Mouse (Mus musculus) urinary bladder, adult 18-20 months (tissue): ENCODE measurements around the gene Igdcc3.
A peak's percentile ranks its signal among the peaks of the same experiment; 100 is the strongest.

Source experiments
- DNase-seq, 2 experiments: peaks; one replicate each; pipeline ENCODE4 v3.0.0; 2022; ENCODE audit warnings: low spot score in 2 of 2, mixed read lengths in 2 of 2

The Igdcc3 gene

DNA sequence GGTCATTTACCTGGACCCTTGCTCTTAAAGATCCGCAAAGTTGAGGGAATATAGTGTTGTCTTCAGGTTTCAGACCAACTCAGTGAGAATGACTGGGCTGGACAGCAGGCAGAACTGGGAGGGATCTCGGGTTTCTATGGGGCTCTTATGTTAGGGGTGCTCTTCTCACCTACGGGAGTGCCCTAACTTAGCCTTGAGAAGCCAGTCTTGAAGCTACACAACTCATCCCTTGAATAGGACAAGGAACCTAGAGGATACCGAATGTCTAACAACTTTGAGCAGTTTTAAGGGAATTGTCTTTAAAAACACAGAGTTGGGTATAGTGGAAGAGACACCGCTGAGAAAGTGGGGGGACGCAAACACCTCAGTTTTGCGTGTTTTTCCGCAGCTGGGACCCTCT lies 498 bp upstream of the Igdcc3 start:
- DNase-seq: no peak

DNA sequence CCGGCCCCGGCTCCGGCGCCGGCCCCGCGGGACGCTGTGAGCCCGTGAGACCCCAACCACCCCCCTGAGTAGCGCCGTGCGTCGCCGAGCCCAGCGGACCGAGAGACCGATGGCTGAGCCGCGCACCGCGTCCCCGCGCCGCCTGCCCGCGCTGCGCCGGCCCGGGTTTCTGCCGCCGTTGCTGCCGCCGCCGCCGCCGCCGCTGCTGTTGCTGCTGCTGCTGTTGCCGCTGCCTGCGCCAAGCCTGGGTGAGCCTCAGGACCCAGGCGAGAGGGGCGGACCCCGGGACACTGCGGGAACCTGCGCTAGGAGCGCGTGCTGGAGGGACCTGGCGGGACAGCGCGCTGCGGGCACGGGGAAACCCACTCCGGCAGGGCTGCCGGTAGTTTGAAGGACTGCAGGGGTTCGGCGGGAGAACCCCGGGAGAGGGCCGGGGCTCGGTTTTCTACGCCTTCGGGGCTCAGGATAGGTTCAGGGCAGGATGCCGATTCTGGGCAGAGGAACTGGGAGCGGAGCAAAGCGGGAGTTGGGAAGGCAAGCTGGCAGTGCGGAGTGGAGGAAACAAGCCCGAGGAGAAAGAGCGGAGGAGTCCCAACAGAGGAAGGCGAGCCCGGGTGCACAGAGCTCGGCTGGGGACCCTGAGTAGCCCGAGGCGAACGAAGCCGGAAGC lies 452 bp downstream of the Igdcc3 start:
- DNase-seq: peak; percentile 31 to 74

DNA sequence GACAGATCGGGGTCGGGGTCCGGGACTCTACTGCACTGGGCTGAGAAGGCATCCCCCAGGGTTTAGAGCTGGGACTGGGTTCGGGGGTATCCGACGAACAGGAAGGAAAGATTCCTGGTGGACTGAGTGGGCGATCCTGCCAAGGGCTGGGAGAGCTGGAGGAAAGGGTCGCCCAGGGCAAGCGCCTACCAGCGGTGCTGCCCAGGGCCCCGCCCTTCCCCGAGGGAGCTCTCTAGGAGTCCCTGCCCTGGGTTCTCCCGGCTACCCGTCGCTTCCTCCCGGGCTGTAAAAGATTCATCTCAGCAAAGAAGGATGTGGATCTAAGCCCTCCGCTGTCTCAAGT lies 958 bp downstream of the Igdcc3 start:
- no peak for DNase-seq

DNA sequence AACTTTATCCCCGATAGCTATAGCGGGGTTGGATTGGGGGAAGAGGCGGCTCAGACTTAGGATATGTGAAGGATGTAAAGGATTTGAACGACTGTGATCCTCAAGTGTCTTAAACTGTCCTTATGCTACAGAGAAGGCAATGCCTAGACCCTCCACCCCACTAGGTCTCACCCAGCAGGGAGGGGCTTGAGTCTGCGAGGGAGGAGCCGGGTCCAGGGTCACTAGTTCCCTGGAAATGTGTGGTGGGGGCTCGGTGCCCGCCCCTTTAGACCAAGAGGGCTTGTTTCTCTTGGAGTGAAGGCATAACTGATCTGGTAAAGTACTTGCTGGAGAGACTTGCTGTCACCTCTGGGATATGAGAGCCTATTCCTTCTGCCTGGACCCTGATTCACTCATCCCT lies 1.4 kb downstream of the Igdcc3 start:
- DNase-seq: no peak

DNA sequence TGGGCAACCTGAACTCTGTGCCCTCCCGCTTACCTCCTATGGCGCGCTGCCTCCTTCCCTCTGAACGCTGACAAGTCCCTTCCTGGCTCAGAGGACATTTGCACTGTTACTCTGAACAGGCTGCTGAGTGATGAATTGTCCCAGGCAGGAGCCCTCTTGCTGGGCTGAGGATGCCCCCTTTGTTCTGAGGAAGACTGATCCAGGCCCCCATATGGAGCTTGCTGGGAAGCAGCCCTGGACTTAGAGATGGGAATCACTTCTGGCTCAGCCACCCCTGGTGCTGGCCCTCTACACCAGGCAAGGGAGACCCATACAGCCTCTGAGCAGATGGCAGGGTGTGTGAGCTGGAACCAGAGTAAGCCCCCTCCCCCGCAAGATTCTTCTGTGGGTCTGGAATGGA lies 5.0 kb downstream of the Igdcc3 start:
- no peak for DNase-seq

DNA sequence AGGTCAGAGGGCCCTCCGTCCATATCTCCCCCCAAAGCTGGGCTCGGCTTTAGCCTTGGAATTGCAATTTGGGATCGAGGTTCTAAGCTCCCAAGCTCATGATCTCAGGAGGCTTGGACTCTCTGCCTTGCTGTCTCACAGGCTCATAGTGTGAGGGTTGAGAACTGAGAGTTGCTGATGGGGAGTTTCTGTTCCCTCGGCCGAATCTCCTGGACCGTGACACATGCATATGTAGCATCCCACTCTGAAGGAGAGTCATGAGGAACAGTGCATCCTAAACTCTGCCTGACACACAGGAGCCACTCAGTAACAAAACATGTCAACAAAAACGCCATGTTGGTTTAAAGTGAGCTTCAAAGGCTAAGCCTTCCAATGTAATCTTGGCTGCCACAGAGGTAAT lies 7.5 kb downstream of the Igdcc3 start:
- DNase-seq: no peak

DNA sequence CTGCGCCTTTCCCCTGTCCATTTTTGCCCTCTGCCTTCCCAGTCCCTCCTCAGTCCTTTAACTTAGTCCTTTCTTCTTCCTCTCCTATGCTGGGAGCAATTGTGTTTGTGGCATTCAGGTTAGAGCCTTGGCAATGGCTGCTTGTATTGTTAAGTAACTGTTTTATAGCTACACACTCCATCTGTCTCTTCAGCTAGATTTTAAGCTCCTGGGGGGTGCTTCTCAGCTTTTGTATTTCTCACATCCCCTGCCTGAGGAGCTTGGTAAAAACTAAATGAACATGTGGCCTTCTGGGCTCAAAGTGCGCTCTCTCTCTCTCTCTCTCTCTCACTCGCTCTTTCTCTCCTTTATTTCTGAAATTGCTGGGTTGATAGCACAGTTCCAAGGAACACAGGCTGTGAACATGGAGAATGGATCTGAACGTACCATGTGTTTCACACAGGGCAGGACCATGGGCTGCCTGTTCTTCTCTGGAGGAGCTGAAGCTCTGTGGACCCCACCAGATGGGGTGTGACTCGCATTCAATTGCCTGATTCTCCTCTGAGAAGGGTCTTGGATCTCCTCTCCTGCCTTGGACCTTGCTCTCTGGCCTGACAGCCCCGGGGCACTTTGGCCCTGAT lies 11.8 kb downstream of the Igdcc3 start:
- no peak for DNase-seq

DNA sequence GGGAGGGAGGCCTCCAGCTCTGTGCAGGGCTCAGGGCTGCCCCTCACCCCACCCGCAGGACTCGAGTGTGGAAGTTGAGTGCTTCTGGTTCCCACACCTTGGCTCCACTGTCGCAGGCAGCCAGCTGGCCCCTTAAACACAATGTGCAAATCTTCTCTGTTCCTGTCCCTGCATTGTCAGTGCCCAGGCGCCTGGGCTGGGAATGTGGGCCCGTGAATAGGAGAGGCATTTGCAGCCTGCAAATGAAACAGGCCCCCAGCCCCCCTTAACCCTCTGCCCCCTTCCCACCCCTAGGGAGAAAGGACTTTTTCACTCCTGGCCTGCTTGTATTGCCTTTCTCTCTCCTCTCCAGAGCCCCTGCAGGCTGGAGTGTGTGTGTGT lies 12.3 kb downstream of the Igdcc3 start:
- DNase-seq: no peak

DNA sequence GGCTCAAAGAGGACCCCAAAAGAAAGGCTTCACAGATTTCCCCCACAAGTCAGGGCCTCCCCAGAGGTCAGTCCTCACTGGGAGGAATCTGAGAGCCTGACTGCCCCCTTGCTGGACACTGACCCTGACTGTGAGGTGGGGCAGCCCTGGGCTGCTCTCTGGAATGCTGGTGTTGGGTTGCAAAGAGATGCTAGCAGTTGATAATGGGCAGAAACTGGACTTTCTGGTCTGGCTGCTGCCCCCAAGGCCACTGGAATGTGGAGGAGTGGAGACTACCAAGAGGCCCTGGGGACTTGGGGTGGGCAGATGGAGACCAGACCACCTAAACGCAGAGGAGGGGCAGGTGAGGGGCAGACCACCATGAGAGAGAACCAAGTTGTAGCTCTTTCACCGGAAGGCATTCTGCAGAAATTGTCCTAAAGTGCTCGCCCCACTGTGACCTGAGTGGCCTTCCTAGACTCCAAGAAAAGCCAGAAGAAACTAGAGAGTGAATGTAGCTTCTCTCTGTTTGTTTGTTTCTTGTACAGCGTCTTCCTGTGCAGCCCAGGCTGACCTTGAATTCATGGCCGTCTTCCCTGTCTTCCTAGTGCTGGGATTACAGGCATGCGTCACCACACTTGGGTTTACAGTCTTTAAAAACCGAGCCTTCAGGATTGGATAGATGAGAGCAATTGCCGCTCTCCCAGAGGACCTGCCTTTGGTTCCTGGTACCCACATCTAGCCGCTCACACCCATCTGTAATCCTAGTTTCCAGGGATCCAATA lies 13.9 kb downstream of the Igdcc3 start:
- peak; percentile 57 to 72 for DNase-seq

DNA sequence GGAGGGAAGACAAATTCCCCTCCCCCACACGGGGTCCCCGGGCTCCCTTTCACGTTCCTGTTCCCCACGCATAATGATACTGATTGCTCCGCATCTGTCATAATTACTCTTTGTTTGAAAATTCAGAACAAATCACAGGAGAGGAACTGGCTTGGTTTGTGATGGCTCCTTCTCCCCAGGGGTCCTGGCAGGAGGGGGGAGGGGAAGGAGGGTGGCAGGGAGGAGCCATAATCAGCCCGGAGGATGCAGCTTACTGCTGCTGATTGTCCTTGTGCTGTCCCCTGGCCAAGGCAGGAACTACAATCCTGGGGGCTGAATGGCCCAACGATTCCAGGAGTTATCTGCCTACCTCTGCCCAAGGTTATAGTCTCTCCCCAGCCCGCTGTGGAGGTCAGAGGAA lies 15.6 kb downstream of the Igdcc3 start:
- no peak for DNase-seq

DNA sequence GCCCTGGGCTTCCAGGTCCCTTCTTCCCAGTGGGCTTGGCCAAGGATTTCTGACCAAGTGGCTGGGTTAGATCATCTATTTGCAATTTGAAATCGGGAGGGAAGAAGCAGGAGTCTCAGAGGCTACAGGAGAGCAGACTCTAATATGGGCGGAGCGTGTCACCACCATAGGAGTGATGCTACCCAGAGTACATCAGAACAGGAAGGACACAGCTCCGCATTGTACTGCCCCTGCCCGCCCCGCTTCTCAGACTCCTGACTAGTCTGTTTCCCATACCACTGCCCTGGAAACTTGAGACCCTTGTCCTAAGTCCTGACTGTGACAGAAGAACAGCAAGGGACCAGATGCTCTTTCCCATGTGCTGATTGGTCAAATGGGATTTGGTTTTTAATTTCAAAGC lies 16.6 kb downstream of the Igdcc3 start:
- no peak for DNase-seq

DNA sequence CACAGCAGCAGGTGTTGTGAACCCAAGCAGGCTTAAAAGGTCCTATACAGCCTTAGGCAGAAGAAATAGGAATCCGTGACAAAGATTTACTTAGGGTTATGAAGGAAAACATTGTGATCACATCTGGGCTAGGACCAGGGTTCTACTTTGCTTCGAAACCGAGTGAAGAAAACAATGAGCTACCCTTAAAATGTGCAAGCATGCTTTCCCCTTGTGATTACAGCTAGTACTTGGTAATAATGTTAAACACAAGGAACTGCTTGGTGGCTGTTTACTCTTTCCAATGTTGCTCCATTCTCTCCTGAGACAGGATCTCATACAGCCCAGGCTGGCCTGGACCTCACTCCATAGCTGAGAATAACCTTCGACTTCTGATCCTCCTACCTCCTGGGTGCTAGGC lies 20.2 kb downstream of the Igdcc3 start:
- DNase-seq: no peak

DNA sequence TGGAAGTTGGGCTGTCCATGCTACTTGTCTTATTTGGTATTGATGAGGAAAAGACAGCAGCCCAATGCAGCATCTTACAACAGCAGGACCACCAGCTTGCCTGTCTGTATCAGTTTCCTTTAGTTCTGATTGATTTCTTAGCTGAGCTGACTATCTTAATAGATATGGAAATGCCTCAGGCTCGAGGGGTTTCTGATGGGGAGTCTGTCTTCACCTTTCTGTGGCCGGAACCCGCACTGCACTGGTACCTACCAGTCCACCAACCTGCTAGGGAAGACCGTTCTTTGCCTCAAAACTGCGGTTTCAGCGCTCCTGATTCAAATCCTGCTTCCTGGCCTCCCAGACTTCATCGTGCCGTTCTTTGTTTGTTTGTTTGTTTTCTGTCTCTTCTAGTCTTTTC lies 20.9 kb downstream of the Igdcc3 start:
- no peak for DNase-seq

DNA sequence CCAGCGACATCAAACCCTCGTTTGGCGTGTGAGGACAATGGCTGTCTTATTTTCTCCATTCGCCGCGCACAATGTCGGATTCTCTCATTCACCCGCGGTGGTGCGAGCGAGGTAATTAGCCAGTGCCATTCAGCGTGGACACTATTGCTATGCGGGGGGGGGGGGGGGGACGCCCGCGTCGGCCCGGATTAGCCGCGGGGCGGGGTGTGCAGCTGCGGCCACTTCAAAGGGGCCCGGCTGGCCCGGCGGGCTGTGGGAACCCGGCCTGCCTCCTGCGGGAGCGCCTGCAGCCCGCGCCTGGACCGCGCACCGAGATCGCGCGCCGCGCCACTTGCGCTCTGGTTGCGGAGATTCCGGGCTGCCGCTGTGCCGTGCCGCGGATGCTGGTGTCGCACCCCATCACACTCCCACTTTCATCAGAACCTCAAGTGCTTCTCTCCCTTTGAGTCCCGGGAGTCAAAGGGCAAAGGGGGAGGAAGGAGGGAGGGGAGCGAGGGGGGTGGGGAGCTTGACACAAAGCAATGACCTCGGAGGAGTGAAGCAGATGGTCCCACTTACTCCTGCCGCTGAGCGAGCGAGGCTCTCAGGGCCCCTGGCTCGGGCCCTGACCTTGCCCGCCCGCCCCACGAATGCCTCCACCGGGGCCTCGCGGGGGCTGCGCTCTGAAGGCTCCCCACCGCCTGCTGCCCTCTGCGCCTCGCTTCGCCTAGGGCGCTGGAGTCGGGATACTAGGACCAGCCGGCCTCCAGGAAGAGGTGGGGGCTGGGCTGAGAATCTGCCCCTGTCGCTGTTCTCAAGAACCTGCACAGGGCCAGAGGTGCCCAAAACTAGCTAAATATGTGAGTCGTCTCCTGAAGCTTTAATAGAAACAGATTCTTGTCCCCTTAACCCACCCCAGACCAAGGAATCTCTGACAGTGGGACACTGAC lies 22.0 kb downstream of the Igdcc3 start:
- no peak for DNase-seq

DNA sequence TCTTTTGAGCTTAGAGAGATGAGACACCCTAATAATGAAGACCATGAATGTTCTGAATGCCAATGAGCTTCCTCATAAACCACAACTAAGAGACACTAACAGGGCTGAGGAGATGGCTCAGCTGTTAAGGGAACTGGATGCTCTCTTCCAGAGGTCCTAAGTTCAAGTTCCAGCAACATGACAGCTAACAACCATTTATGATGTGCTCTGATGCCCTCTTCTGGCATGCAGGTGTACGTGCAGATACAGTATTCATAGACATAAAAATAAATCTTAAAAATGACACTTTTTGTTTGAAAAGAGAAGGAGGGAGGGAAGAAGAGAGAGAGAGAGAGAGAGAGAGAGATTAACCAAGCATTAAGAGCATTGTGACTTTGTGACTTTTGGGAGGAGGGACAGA lies 23.9 kb downstream of the Igdcc3 start:
- no peak for DNase-seq

DNA sequence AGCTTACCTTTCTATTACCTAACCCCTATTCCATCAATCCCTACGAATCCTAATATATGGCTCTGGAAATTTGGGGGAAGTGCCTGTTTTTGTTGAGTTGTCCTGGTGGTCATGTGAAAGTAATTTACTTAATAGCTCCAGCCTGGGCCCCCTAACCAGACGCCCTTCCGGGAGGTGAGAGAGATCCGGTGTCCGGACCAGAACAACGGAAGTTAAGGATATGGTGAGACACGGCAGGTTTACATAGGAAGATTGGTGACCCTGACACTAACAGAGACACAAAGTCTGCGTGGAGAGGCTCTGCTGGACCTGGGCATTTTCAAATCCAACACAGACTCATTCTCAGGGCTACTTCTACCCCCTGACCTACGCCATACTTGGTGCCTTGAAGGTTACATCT lies 25.4 kb downstream of the Igdcc3 start:
- DNase-seq: no peak

DNA sequence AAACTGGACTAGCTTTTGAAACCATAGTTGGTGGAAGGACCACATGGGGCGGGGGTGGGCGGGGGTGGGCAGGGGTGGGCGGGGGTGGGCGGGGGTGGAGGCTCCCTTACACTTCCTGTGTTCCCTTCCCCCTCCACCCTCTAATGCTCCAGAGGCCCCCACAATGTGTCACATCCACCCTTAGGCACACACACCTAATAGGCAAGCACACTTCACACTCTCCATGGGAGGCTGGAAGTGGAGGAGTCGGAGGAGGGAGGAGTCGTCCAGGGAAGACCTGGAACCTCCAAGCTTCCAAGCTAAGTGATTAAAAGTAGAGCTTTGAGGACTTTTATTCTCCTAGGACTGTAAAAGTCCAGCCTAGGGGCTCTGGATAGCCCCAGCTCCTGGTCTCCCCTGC lies 27.5 kb downstream of the Igdcc3 start:
- DNase-seq: no peak

DNA sequence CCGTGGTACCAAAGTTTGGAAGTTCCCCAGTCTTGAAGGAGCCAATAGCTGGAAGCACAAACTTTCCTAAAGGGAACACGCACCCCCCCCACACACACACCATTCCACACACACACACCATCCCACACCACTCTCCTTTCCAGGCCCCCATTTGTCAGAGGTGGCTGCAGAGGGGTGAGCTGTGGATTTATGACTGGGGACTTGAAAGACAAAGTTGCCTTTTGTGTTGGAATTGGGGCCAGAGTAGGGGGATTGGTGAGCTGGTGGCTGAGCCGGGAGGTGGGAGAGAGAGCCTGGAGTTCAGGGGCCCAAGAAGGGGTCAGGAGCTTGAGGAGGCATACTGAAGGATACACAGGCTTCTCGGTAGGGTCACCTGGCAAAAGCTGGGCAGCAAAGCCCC lies 28.0 kb downstream of the Igdcc3 start:
- DNase-seq: no peak

DNA sequence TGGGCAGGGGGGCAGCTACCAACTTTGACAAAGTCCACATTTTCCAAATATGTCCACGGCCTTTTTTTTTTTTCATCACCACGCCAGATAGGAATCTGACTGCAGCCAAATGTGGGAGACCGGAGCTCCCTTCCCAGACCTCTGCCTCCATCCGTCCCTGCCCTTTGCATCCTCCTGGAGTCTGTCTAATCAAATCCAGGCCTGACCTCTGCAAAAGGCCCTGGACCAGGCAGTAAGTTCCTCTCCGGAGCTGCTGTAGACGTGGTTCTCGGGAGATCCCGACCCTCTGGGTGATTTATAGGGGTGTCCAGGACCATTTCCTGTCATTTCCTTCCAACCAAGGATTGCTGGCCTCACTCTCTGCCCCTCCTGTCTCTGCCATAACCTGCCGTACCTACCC lies 31.7 kb downstream of the Igdcc3 start:
- DNase-seq: no peak

DNA sequence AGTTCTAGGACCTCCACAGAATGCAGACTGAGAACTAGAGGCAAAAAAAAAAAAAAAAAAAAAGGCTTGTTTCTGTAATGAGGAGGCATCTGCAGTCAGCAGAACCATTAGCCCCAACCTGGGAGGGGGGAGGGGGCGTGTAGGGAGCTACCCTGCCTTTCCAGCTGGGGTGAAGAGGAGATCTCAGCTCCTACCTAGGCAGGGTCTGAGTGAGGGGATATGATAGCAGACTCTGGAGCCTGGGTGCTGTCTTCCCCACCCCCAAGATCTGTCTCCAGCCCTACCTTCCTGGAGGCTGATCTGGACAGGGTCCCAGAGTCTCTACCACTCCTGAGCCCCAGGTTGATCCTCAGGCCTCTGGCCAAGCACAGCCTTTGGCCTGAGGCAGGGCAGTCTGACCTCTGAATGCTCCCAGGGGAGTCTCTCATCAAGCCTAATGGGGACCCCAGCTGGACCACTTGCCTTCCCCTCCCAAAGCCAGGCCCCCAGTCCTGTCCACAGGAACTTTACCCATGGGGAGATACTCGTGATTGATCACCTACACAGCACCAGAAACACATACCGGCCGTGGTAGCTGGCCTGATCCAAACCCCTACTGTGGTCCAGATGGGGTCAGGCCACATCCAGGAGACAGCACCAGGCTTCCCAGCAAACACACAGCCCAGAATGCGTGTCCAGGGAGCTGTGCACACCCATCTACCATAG lies 34.4 kb downstream of the Igdcc3 start:
- DNase-seq: no peak
